ENCODE assay signal across 11 mouse cellular contexts in genomic region chr5:65457086-65457827, GRCm38 (mm10). TPM values are rescaled to one million over a fixed set of nuclear protein-coding genes. Genes with fewer than 3 reads are reported as not detected.
DNase-seq lines count a peak whose midpoint lies in the region; ATAC-seq and TF ChIP-seq lines count a peak whose summit lies in the region.
"Had no signal": no experiment of that assay in that cellular context is flagged by ENCODE, and none has a peak within 500 bp of the region (broad histone marks: within the 10 kb centered on the region; RNA-seq: fewer than 3 reads in every experiment).

No protein-coding gene starts in this region.

- intact Hi-C loops in heart, adult 2 months (cut with DNase I) = loop anchor here (5.0 kb wide), 1 partner anchor 35 kb away; the partner anchor contains the start of gene Gm43552

- H3K9ac ChIP-seq in kidney, embryonic 14.5 days (ENCODE audit: low read depth, low read length) = 0 out of 2 replicates have a peak overlapping the region, but pooled peaks have one; percentile 34
- H3K9ac ChIP-seq in heart, adult 2 months (ENCODE audit: low read depth, low read length) = no peak overlapping the region
- no peak overlapping the region for H3K9ac ChIP-seq in limb, embryonic 11.5 days (ENCODE audit: low read length)
- H3K9ac ChIP-seq in hindbrain, embryonic 16.5 days (ENCODE audit: low read depth, low read length) = no peak overlapping the region

- no peak overlapping the region for H3K4me3 ChIP-seq in kidney, embryonic 14.5 days (ENCODE audit: low read length)
- H3K4me3 ChIP-seq in kidney, adult 2 months (ENCODE audit: insufficient read depth, low read depth, low read length) = no peak overlapping the region
- no peak overlapping the region for H3K4me3 ChIP-seq in heart, adult 2 months
- H3K4me3 ChIP-seq in limb, embryonic 11.5 days (ENCODE audit: low read depth, low read length) = no peak overlapping the region
- no peak overlapping the region for H3K4me3 ChIP-seq in small intestine, adult 2 months (ENCODE audit: low read depth, low read length)
- H3K4me3 ChIP-seq in hindbrain, embryonic 16.5 days (ENCODE audit: low read length) = no peak overlapping the region
- H3K4me3 ChIP-seq: left cerebral cortex, adult 2 months had no signal

- no peak for TF ChIP-seq POLR2A in kidney, adult 2 months (IDR thresholded peaks at IDR 0.05; ENCODE audit: low read depth, low read length)
- TF ChIP-seq POLR2A in heart, adult 2 months (IDR thresholded peaks at IDR 0.05; ENCODE audit: insufficient read depth, low read depth, low read length) = no peak
- no peak for TF ChIP-seq POLR2A in small intestine, adult 2 months (IDR thresholded peaks at IDR 0.05; ENCODE audit: low read depth, low read length)

- no peak for DNase-seq in kidney, adult 2 months
- DNase-seq in heart, adult 2 months = peak in 1 of 2 experiments; percentile 39
- DNase-seq in limb, embryonic 11.5 days (ENCODE audit: low spot score) = peak; percentile 65
- DNase-seq in right cerebral cortex, adult 2 months (ENCODE audit: low spot score in 2 of 2) = no peak
- no peak for DNase-seq in gastrocnemius, postnatal 25 days
- DNase-seq: cerebellum, adult 8-10 months; right cerebral cortex, postnatal 14 days had no signal

- TF ChIP-seq CTCF in kidney, adult 2 months (conservative IDR thresholded peaks at IDR 0.05; ENCODE audit: insufficient read depth, insufficient read length, low read depth, low read length) = no peak
- TF ChIP-seq CTCF in heart, adult 2 months (IDR thresholded peaks at IDR 0.05) = no peak
- no peak for TF ChIP-seq CTCF in small intestine, adult 2 months (IDR thresholded peaks at IDR 0.05; ENCODE audit: extremely low read depth, insufficient read length, insufficient replicate concordance, low read depth, low read length)

- H3K79me2 ChIP-seq in heart, adult 2 months (replicated peaks; ENCODE audit: control insufficient read depth, insufficient read depth, low read length) = peaks cover 2% of the 10 kb centered on the region; the same call in 1 of the 2 replicates

- peak; percentile 78; the same call in 1 of the 2 replicates for ATAC-seq in kidney, embryonic 14.5 days (ENCODE audit: low FRiP score, low TSS enrichment)
- peak; percentile 83 for ATAC-seq in limb, embryonic 11.5 days (ENCODE audit: insufficient number of reproducible peaks, low FRiP score, low TSS enrichment, low read depth)
- no peak for ATAC-seq in hindbrain, embryonic 16.5 days

- H3K4me1 ChIP-seq in kidney, embryonic 14.5 days (ENCODE audit: control insufficient read depth, insufficient read depth, low read length) = 0 out of 2 replicates have a peak, but pooled peaks cover 12% of the 10 kb centered on the region
- no peaks in the 10 kb centered on the region for H3K4me1 ChIP-seq in kidney, adult 2 months (ENCODE audit: control insufficient read depth, insufficient read depth, low read length)
- peaks cover 20% of the 10 kb centered on the region for H3K4me1 ChIP-seq in heart, adult 2 months (ENCODE audit: control insufficient read depth, insufficient read depth, low read length)
- peaks cover 14% of the 10 kb centered on the region for H3K4me1 ChIP-seq in limb, embryonic 11.5 days (ENCODE audit: control insufficient read depth, insufficient read depth, low read length)
- H3K4me1 ChIP-seq in small intestine, adult 2 months (ENCODE audit: control insufficient read depth, insufficient read depth, insufficient read length, low read length) = no peaks in the 10 kb centered on the region
- no peaks in the 10 kb centered on the region for H3K4me1 ChIP-seq in hindbrain, embryonic 16.5 days (ENCODE audit: control insufficient read depth, insufficient read depth, low read depth, low read length)

- H3K9me3 ChIP-seq in kidney, embryonic 14.5 days (ENCODE audit: control insufficient read depth, low read length) = no peaks in the 10 kb centered on the region
- H3K9me3 ChIP-seq in limb, embryonic 11.5 days (ENCODE audit: control insufficient read depth, low read length) = no peaks in the 10 kb centered on the region
- no peaks in the 10 kb centered on the region for H3K9me3 ChIP-seq in hindbrain, embryonic 16.5 days (ENCODE audit: control insufficient read depth, low read length)

- no peaks in the 10 kb centered on the region for H3K27me3 ChIP-seq in kidney, embryonic 14.5 days (ENCODE audit: control insufficient read depth, insufficient read depth, low read length)
- no peaks in the 10 kb centered on the region for H3K27me3 ChIP-seq in kidney, adult 2 months (replicated peaks; ENCODE audit: control insufficient read depth, insufficient read depth, low read length)
- H3K27me3 ChIP-seq in heart, adult 2 months (ENCODE audit: control insufficient read depth, insufficient read depth, low read length) = no peaks in the 10 kb centered on the region
- H3K27me3 ChIP-seq in limb, embryonic 11.5 days (ENCODE audit: control insufficient read depth, insufficient read depth, low read length) = no peaks in the 10 kb centered on the region
- no peaks in the 10 kb centered on the region for H3K27me3 ChIP-seq in small intestine, adult 2 months (ENCODE audit: control insufficient read depth, insufficient read depth, low read length)
- no peaks in the 10 kb centered on the region for H3K27me3 ChIP-seq in hindbrain, embryonic 16.5 days (replicated peaks; ENCODE audit: control insufficient read depth, insufficient read depth, low read length)

- no peak for TF ChIP-seq EP300 in heart, adult 2 months (IDR thresholded peaks at IDR 0.05; ENCODE audit: insufficient read depth, low read depth, low read length)

- peak overlapping the region; percentile 78 for H3K27ac ChIP-seq in kidney, embryonic 14.5 days (ENCODE audit: low read depth, low read length)
- no peak overlapping the region; the same call in 1 of the 2 replicates for H3K27ac ChIP-seq in kidney, adult 2 months (ENCODE audit: insufficient read depth, low read depth, low read length)
- H3K27ac ChIP-seq in heart, adult 2 months = peak overlapping the region; percentile 51
- peak overlapping the region; percentile 72 for H3K27ac ChIP-seq in limb, embryonic 11.5 days (replicated peaks; ENCODE audit: low read depth, low read length)
- peak overlapping the region; percentile 61 for H3K27ac ChIP-seq in small intestine, adult 2 months (ENCODE audit: insufficient read depth, low read depth, low read length)
- H3K27ac ChIP-seq in hindbrain, embryonic 16.5 days (ENCODE audit: low read depth, low read length) = no peak overlapping the region
- H3K27ac ChIP-seq: left cerebral cortex, adult 2 months had no signal

- no peak overlapping the region for H3K4me2 ChIP-seq in kidney, embryonic 14.5 days (replicated peaks; ENCODE audit: low read depth, low read length)
- no peak overlapping the region for H3K4me2 ChIP-seq in limb, embryonic 11.5 days (ENCODE audit: low read depth, severe bottlenecking)
- no peak overlapping the region for H3K4me2 ChIP-seq in hindbrain, embryonic 16.5 days (ENCODE audit: low read length)

- WGBS in kidney, embryonic 14.5 days = 59% methylated on average over 7 of the region's 7 CpGs
- WGBS in kidney, adult 2 months = 69% methylated on average over 7 of the region's 7 CpGs
- WGBS in heart, adult 2 months = 64% methylated on average over 7 of the region's 7 CpGs
- WGBS in limb, embryonic 11.5 days = 35% methylated on average over 7 of the region's 7 CpGs
- WGBS in small intestine, adult 2 months = 75% methylated on average over 7 of the region's 7 CpGs
- WGBS in hindbrain, embryonic 16.5 days = 71% methylated on average over 7 of the region's 7 CpGs

- H3K36me3 ChIP-seq in kidney, embryonic 14.5 days (ENCODE audit: control insufficient read depth, insufficient read depth, low read length) = no peaks in the 10 kb centered on the region
- H3K36me3 ChIP-seq in kidney, adult 2 months (ENCODE audit: control insufficient read depth, insufficient read depth, low read length) = no peaks in the 10 kb centered on the region; the same call in 1 of the 2 replicates
- peaks cover 5% of the 10 kb centered on the region; the same call in 1 of the 2 replicates for H3K36me3 ChIP-seq in heart, adult 2 months (ENCODE audit: control insufficient read depth, insufficient read depth, low read length)
- no peaks in the 10 kb centered on the region for H3K36me3 ChIP-seq in limb, embryonic 11.5 days (ENCODE audit: control insufficient read depth, insufficient read depth, low read length)
- H3K36me3 ChIP-seq in small intestine, adult 2 months (ENCODE audit: control insufficient read depth, insufficient read depth, low read length) = peaks cover 17% of the 10 kb centered on the region
- 0 out of 2 replicates have a peak, but pooled peaks cover 3% of the 10 kb centered on the region for H3K36me3 ChIP-seq in hindbrain, embryonic 16.5 days (ENCODE audit: control insufficient read depth, insufficient read depth, low read length)

RNA-seq across cellular contexts. Expression of gene Ugdh, which starts 21.5 kb away (rescaled TPM):
- 56.2 and 68.9 TPM in 2 replicates for polyA plus RNA-seq in kidney, embryonic 14.5 days (2014; fragmentation: Nextera tagmentation; extraction: Ambion mirVana)
- polyA plus RNA-seq in kidney, adult 2 months (2012; rRNA removed) = 29.6 and 31.2 TPM in 2 replicates
- 10 to 100 TPM; 13.6 to 18.0 TPM for total RNA-seq in heart, adult 2 months (2021)
- 6.1 and 12.7 TPM in 2 replicates for polyA plus RNA-seq in heart, adult 2 months (2012; rRNA removed)
- polyA plus RNA-seq in limb, embryonic 11.5 days (2014; fragmentation: Nextera tagmentation; extraction: Ambion mirVana) = 100 and 104 TPM in 2 replicates
- 32.0 and 33.2 TPM in 2 replicates for polyA plus RNA-seq in small intestine, adult 2 months (2012; rRNA removed)
- 43.5 and 44.8 TPM in 2 replicates for polyA plus RNA-seq in hindbrain, embryonic 16.5 days (2015; fragmentation: Nextera tagmentation; extraction: Ambion mirVana)
- total RNA-seq in gastrocnemius, postnatal 25 days (2021) = 10 to 100 TPM in 1 of 2 experiments, 1 to 10 TPM in 1; 9.4 to 14.8 TPM

RNA-seq across cellular contexts. Expression of gene Gm43552, which starts 35.4 kb away (rescaled TPM):
- not detected in 2 replicates for polyA plus RNA-seq in kidney, embryonic 14.5 days (2014; fragmentation: Nextera tagmentation; extraction: Ambion mirVana)
- not detected in 2 replicates for polyA plus RNA-seq in kidney, adult 2 months (2012; rRNA removed)
- total RNA-seq in heart, adult 2 months (2021) = not detected
- not detected in 2 replicates for polyA plus RNA-seq in heart, adult 2 months (2012; rRNA removed)
- not detected in 2 replicates for polyA plus RNA-seq in limb, embryonic 11.5 days (2014; fragmentation: Nextera tagmentation; extraction: Ambion mirVana)
- 1.4 TPM in 1 of 2 replicates, not detected in the other for polyA plus RNA-seq in small intestine, adult 2 months (2012; rRNA removed)
- polyA plus RNA-seq in hindbrain, embryonic 16.5 days (2015; fragmentation: Nextera tagmentation; extraction: Ambion mirVana) = not detected in 2 replicates
- total RNA-seq in gastrocnemius, postnatal 25 days (2021) = 1 to 10 TPM in 1 of 2 experiments, not detected in 1; 2.6 TPM
- total RNA-seq: left cerebral cortex, adult 2 months had no signal

Comparison
In these comparisons a context has a peak if more than half of its experiments do, and no peak if none do; other contexts are left out.
1. H3K27ac ChIP-seq: peak in kidney, embryonic 14.5 days (single experiment), heart, adult 2 months (single experiment), limb, embryonic 11.5 days (single experiment) and small intestine, adult 2 months (single experiment); none in kidney, adult 2 months (single experiment) and hindbrain, embryonic 16.5 days (single experiment).